Mouse (Mus musculus) kidney, adult 11 months (tissue): ENCODE measurements around the gene Cadm1.

Source experiments
- DNase-seq: peaks from one replicate; pipeline ENCODE4 v3.0.0; 2022

Cadm1 gene

GRCm38 (mm10) chr9:47752516-47752915, 222.5 kb downstream of the Cadm1 start:
- no peak for DNase-seq

- DNase-seq: no peak
These were observed 223.2 kb downstream of the Cadm1 start for GRCm38 (mm10) chr9:47753127-47753526.

GRCm38 (mm10) chr9:47755119-47755518, 225.1 kb downstream of the Cadm1 start:
- DNase-seq: no peak

GRCm38 (mm10) chr9:47757798-47758197, 227.8 kb downstream of the Cadm1 start:
- DNase-seq: no peak

GRCm38 (mm10) chr9:47758320-47758719, 228.3 kb downstream of the Cadm1 start:
- no peak for DNase-seq

- DNase-seq: no peak
These were observed 229.8 kb downstream of the Cadm1 start for GRCm38 (mm10) chr9:47759807-47760206.

GRCm38 (mm10) chr9:47761601-47762000, 231.6 kb downstream of the Cadm1 start:
- no peak for DNase-seq

- no peak for DNase-seq
These were observed 232.9 kb downstream of the Cadm1 start for GRCm38 (mm10) chr9:47762913-47763312.

GRCm38 (mm10) chr9:47764920-47765319, 234.9 kb downstream of the Cadm1 start:
- no peak for DNase-seq

- DNase-seq: no peak
These were observed 235.3 kb downstream of the Cadm1 start for GRCm38 (mm10) chr9:47765323-47765722.

GRCm38 (mm10) chr9:47766342-47766741, 236.4 kb downstream of the Cadm1 start:
- DNase-seq: no peak

GRCm38 (mm10) chr9:47770836-47771235, 240.9 kb downstream of the Cadm1 start:
- DNase-seq: no peak

- DNase-seq: no peak
These were observed 242.0 kb downstream of the Cadm1 start for GRCm38 (mm10) chr9:47771953-47772352.

- no peak for DNase-seq
These were observed 242.8 kb downstream of the Cadm1 start for GRCm38 (mm10) chr9:47772750-47773149.

- no peak for DNase-seq
These were observed 247.3 kb downstream of the Cadm1 start for GRCm38 (mm10) chr9:47776941-47777919.

GRCm38 (mm10) chr9:47778438-47778837, 248.5 kb downstream of the Cadm1 start:
- DNase-seq: no peak

GRCm38 (mm10) chr9:47779291-47779690, 249.3 kb downstream of the Cadm1 start:
- DNase-seq: no peak

GRCm38 (mm10) chr9:47786642-47787041, 256.7 kb downstream of the Cadm1 start:
- no peak for DNase-seq

- no peak for DNase-seq
These were observed 268.5 kb downstream of the Cadm1 start for GRCm38 (mm10) chr9:47798478-47798877.

GRCm38 (mm10) chr9:47801242-47801641, 271.3 kb downstream of the Cadm1 start:
- no peak for DNase-seq

- no peak for DNase-seq
These were observed 272.6 kb downstream of the Cadm1 start for GRCm38 (mm10) chr9:47802527-47802926.

GRCm38 (mm10) chr9:47803531-47804105, 273.6 kb downstream of the Cadm1 start:
- no peak for DNase-seq

GRCm38 (mm10) chr9:47805658-47806057, 275.7 kb downstream of the Cadm1 start:
- no peak for DNase-seq

- DNase-seq: no peak
These were observed 295.7 kb downstream of the Cadm1 start for GRCm38 (mm10) chr9:47825668-47826067.
